Mouse (Mus musculus) embryonic facial prominence, embryonic 14.5 days (tissue): ENCODE data around the gene Strip2. TPM values are rescaled to one million over a fixed set of nuclear protein-coding genes. Genes with fewer than 3 reads are reported as not detected.

Experiments
- ATAC-seq: fragments of 200-750 bp; cut with Nextera tagmentation; 2 replicates; pipeline ENCODE4 v1.8.0; 2017; ENCODE audit warnings: low read depth, moderate number of reproducible peaks, moderate TSS enrichment
- DNase-seq: peaks from one replicate; pipeline ENCODE4 v3.0.0-alpha.2; 2015; ENCODE audit warnings: low spot score
- H3K27ac ChIP-seq: fragments of 300-500 bp; sonication (generic); replicated peaks from 2 replicates; pipeline ENCODE4 v1.5.1; 2014; ENCODE audit warnings: low read depth, mild to moderate bottlenecking, low read length, moderate library complexity
- H3K27me3 ChIP-seq: fragments of 300-500 bp; sonication (generic); replicated peaks from 2 replicates; pipeline ENCODE4 v1.6.1; 2014; ENCODE audit warnings: low read length; ENCODE audit not compliant: control insufficient read depth, insufficient read depth
- H3K36me3 ChIP-seq: fragments of 300-500 bp; sonication (generic); 2 replicates; pipeline ENCODE4 v1.6.1; 2014; ENCODE audit warnings: low read length, mixed read lengths; ENCODE audit not compliant: control insufficient read depth, insufficient read depth
- H3K4me1 ChIP-seq: fragments of 300-500 bp; sonication (generic); 2 replicates; pipeline ENCODE4 v1.6.1; 2014; ENCODE audit warnings: antibody characterized with exemption, low read length; ENCODE audit not compliant: control insufficient read depth, insufficient read depth
- H3K4me2 ChIP-seq: fragments of 300-500 bp; sonication (generic); 2 replicates; pipeline ENCODE4 v1.6.1; 2014; ENCODE audit warnings: low read depth, mild to moderate bottlenecking, low read length, moderate library complexity, mixed read lengths
- H3K4me3 ChIP-seq: fragments of 300-500 bp; sonication (generic); 2 replicates; pipeline ENCODE4 v1.5.1; 2014; ENCODE audit warnings: low read depth, mild to moderate bottlenecking, low read length
- H3K9ac ChIP-seq: fragments of 300-500 bp; sonication (generic); 2 replicates; pipeline ENCODE4 v1.6.1; 2014; ENCODE audit warnings: low read depth, mild to moderate bottlenecking, low read length, moderate library complexity, mixed read lengths
- H3K9me3 ChIP-seq: fragments of 300-500 bp; sonication (generic); 2 replicates; pipeline ENCODE4 v1.6.1; 2016; ENCODE audit warnings: low read length; ENCODE audit not compliant: control insufficient read depth
- WGBS: fragments of 180-500 bp; shearing (Covaris S2); extraction: QIAGEN DNeasy Blood & Tissue Kit; methylation state at CpG from one replicate; pipeline ENCODE4 v1.1.7; 2014; 5-methylcytosine and 5-hydroxymethylcytosine counted together
- polyA plus RNA-seq: library from polyadenylated mRNA; unstranded; fragments of >200 nt; fragmentation: Nextera tagmentation; extraction: Ambion mirVana; gene quantifications from 2 replicates; pipeline ENCODE4 v1.2.1, GENCODE M21; 2014

The Strip2 gene
- polyA plus RNA-seq, 1 experiment from 2014 or later = 1.5 TPM

- no peaks in the 10 kb centered on the region for H3K4me1 ChIP-seq
- no peaks in the 10 kb centered on the region for H3K9me3 ChIP-seq
- no peak for ATAC-seq
- no peak overlapping the region for H3K4me2 ChIP-seq
- H3K27me3 ChIP-seq = no peaks in the 10 kb centered on the region
- no peak overlapping the region for H3K27ac ChIP-seq
- no peak overlapping the region for H3K9ac ChIP-seq
- 88% methylated on average over 6 of the region's 6 CpGs for WGBS
- DNase-seq = no peak
- H3K4me3 ChIP-seq = no peak overlapping the region
- peaks cover 14% of the 10 kb centered on the region; the same call in 1 of the 2 replicates for H3K36me3 ChIP-seq
Observed at GRCm38 (mm10) chr6:29882870-29883269, 33.9 kb upstream of the Strip2 start.

- DNase-seq (no peak), ATAC-seq (no peak)
- Histone ChIP-seq H3K27me3 (no peaks in the 10 kb centered on the region), H3K9ac (no peak overlapping the region), H3K9me3 (no peaks in the 10 kb centered on the region), H3K4me1 (no peaks in the 10 kb centered on the region), H3K4me3 (no peak overlapping the region), H3K36me3 (peaks cover 3% of the 10 kb centered on the region; the same call in 1 of the 2 replicates), H3K4me2 (no peak overlapping the region), H3K27ac (no peak overlapping the region)
- 69% methylated on average over 11 of the region's 11 CpGs for WGBS
Observed at GRCm38 (mm10) chr6:29891151-29891550, 25.7 kb upstream of the Strip2 start.

- Histone ChIP-seq H3K4me2 (no peak overlapping the region), H3K4me3 (no peak overlapping the region), H3K9me3 (no peaks in the 10 kb centered on the region), H3K27me3 (no peaks in the 10 kb centered on the region), H3K4me1 (no peaks in the 10 kb centered on the region), H3K9ac (no peak overlapping the region), H3K27ac (no peak overlapping the region), H3K36me3 (peaks cover 14% of the 10 kb centered on the region; the same call in 1 of the 2 replicates)
- WGBS = 88% methylated on average over 3 of the region's 3 CpGs
- DNase-seq = no peak
- no peak for ATAC-seq
Observed at GRCm38 (mm10) chr6:29896976-29897375, 19.8 kb upstream of the Strip2 start.

DNA sequence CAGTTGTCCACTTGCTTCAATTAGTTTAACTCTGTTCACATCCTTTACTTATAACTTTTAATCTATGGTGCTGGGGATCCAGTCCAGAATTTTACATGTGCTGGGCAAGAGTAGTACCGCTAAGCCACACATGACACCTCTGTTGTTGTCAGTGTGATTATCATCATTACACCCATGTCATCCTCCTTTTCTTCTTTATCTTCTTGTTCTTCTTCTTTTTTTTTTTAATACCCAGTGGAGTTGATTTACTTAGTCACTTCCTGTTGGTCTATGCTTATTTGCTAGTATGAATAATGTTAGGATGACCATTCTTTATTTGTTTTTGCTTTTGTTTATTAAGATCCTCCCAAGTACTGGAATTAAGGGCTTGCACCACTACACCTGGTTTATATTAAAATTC is 15.4 kb upstream of the Strip2 start:
- ATAC-seq (no peak), DNase-seq (no peak)
- Histone ChIP-seq H3K4me3 (no peak overlapping the region), H3K4me2 (no peak overlapping the region), H3K36me3 (peaks cover 25% of the 10 kb centered on the region; the same call in 1 of the 2 replicates), H3K9ac (no peak overlapping the region), H3K27ac (no peak overlapping the region), H3K27me3 (no peaks in the 10 kb centered on the region), H3K9me3 (no peaks in the 10 kb centered on the region), H3K4me1 (no peaks in the 10 kb centered on the region)
- WGBS = 98% methylated on average over 1 of the region's 1 CpGs

DNA sequence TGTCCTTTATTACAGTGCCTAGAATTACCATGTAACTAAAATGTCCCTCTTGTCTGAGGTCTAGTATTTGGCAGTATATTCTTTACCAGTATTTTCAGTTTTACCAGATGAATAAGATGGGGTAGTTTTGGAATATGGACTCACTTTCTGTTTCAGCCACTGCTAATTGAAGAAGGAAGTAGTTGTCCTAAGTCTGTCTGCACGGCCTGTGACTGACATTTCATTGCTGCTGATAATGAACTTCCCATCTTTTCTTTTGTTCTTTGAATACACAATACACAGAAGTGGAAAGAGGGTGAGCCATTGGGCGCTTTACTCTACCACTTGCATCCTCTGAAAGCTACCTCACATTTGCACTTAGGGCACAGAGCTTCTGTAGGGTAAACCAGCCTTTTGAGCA is 14.6 kb upstream of the Strip2 start:
- DNase-seq (no peak), ATAC-seq (no peak)
- H3K27ac ChIP-seq = no peak overlapping the region
- no peak overlapping the region for H3K4me2 ChIP-seq
- H3K27me3 ChIP-seq = no peaks in the 10 kb centered on the region
- H3K36me3 ChIP-seq = peaks cover 24% of the 10 kb centered on the region; the same call in 1 of the 2 replicates
- no peaks in the 10 kb centered on the region for H3K4me1 ChIP-seq
- H3K4me3 ChIP-seq = no peak overlapping the region
- WGBS = 83% methylated on average over 2 of the region's 2 CpGs
- no peak overlapping the region for H3K9ac ChIP-seq
- no peaks in the 10 kb centered on the region for H3K9me3 ChIP-seq

- no peaks in the 10 kb centered on the region for H3K9me3 ChIP-seq
Observed at GRCm38 (mm10) chr6:29903343-29903914, 13.4 kb upstream of the Strip2 start.

GRCm38 (mm10) chr6:29904281-29904680 is 12.5 kb upstream of the Strip2 start:
- no peak overlapping the region for H3K4me3 ChIP-seq
- no peak overlapping the region for H3K27ac ChIP-seq
- no peak overlapping the region for H3K9ac ChIP-seq
- 80% methylated on average over 3 of the region's 3 CpGs for WGBS
- H3K9me3 ChIP-seq = no peaks in the 10 kb centered on the region
- H3K4me2 ChIP-seq = no peak overlapping the region
- H3K27me3 ChIP-seq = no peaks in the 10 kb centered on the region
- DNase-seq = no peak
- H3K4me1 ChIP-seq = no peaks in the 10 kb centered on the region
- ATAC-seq = no peak
- H3K36me3 ChIP-seq = peaks cover 31% of the 10 kb centered on the region

More at GRCm38 (mm10) chr6:29903343-29903914, 13.4 kb upstream of the Strip2 start:
- ATAC-seq (no peak), DNase-seq (no peak)
- Histone ChIP-seq H3K4me3 (no peak overlapping the region), H3K9ac (no peak overlapping the region), H3K27ac (no peak overlapping the region), H3K36me3 (peaks cover 24% of the 10 kb centered on the region), H3K4me1 (no peaks in the 10 kb centered on the region), H3K4me2 (no peak overlapping the region), H3K27me3 (no peaks in the 10 kb centered on the region)
- WGBS = 91% methylated on average over 3 of the region's 3 CpGs

DNA sequence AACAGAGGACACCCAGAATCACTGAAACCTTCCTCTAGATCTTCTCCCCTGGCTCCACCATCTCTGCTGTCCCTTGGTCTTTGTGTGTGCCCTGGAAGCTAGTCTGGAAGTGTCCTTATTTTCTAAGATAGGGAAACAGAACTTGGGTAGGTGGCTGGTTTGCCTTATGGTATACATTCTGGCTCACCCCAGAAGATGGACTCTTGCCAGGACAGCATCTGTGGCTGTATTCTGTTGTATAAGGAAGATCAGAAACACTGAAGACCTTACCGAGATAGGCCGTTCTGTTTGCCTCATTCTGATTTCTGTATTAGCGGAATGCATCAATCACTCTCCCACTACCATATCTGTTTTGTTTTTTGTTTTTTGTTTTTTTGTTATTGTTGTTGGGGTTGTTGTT is 6.2 kb upstream of the Strip2 start:
- Histone ChIP-seq H3K27ac (no peak overlapping the region), H3K4me1 (no peaks in the 10 kb centered on the region), H3K9ac (no peak overlapping the region), H3K4me3 (no peak overlapping the region), H3K27me3 (no peaks in the 10 kb centered on the region; the same call in 1 of the 2 replicates), H3K9me3 (no peaks in the 10 kb centered on the region), H3K4me2 (no peak overlapping the region), H3K36me3 (peaks cover 30% of the 10 kb centered on the region)
- WGBS = 90% methylated on average over 3 of the region's 3 CpGs
- ATAC-seq (no peak), DNase-seq (no peak)

DNA sequence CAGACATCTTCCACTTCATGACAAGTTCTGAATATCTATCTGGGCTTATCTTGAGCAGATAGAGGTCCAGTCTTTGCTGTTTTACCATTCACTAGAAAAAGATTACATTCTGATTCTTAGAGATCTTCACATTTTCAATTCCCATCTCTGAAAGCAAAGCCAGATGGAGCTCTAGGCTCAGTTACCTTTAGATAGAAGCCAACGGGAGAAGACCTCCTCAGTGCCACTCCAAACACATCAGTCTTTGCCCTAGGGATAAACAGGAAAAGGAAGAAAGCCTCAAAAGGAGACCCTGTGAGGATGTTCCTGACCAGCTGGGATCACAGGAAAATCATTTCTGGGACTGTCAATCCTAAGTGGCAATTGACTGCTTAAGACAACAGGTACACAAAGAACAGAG is 3.1 kb upstream of the Strip2 start:
- Histone ChIP-seq H3K27me3 (peaks cover 8% of the 10 kb centered on the region), H3K4me2 (no peak overlapping the region), H3K36me3 (peaks cover 18% of the 10 kb centered on the region; the same call in 1 of the 2 replicates), H3K4me3 (no peak overlapping the region), H3K27ac (no peak overlapping the region), H3K9me3 (no peaks in the 10 kb centered on the region), H3K4me1 (peaks cover 4% of the 10 kb centered on the region; the same call in 1 of the 2 replicates), H3K9ac (no peak overlapping the region)
- no peak for ATAC-seq
- 16% methylated on average over 1 of the region's 1 CpGs for WGBS
- no peak for DNase-seq
